Mouse (Mus musculus) CD8-positive naive resting alpha-beta T cell, adult 2 months (primary cell): ENCODE data around the gene Cideb.

Experiments
- DNase-seq, 2 experiments: peaks; one replicate each; pipeline ENCODE4 v3.0.0; 2022; ENCODE audit warnings: low read depth in 2 of 2, low spot score in 2 of 2

Cideb gene

GRCm38 (mm10) chr14:55723433-55723832 lies 34.8 kb downstream of the Cideb start:
- no peak for DNase-seq

- no peak for DNase-seq
These were observed 35.8 kb downstream of the Cideb start for GRCm38 (mm10) chr14:55722438-55722945.

GRCm38 (mm10) chr14:55721700-55722437 lies 36.4 kb downstream of the Cideb start, which contains the start of gene Rabggta:
Gene Rabggta (minus strand): TSS chr14:55722263.
- peak; percentile 90 to 93 for DNase-seq

GRCm38 (mm10) chr14:55721076-55721475 lies 37.2 kb downstream of the Cideb start:
- no peak for DNase-seq

- DNase-seq: no peak
These were observed 37.6 kb downstream of the Cideb start for GRCm38 (mm10) chr14:55720666-55721065.

- no peak for DNase-seq
These were observed 38.5 kb downstream of the Cideb start for GRCm38 (mm10) chr14:55719737-55720136.

GRCm38 (mm10) chr14:55716884-55717283 lies 41.4 kb downstream of the Cideb start:
- no peak for DNase-seq

GRCm38 (mm10) chr14:55716271-55716670 lies 42.0 kb downstream of the Cideb start:
- DNase-seq: no peak

GRCm38 (mm10) chr14:55714893-55715292 lies 43.4 kb downstream of the Cideb start:
- no peak for DNase-seq

- no peak for DNase-seq
These were observed 44.5 kb downstream of the Cideb start, which contains the start of gene Tgm1 for GRCm38 (mm10) chr14:55713729-55714122. Gene Tgm1 (minus strand): TSS chr14:55713926.

- DNase-seq: no peak
These were observed 45.1 kb downstream of the Cideb start for GRCm38 (mm10) chr14:55713007-55713728.

- no peak for DNase-seq
These were observed 46.5 kb downstream of the Cideb start for GRCm38 (mm10) chr14:55711786-55712185.

- no peak for DNase-seq
These were observed 48.7 kb downstream of the Cideb start for GRCm38 (mm10) chr14:55709509-55709908.

- DNase-seq: no peak
These were observed 50.9 kb downstream of the Cideb start for GRCm38 (mm10) chr14:55707397-55707796.

GRCm38 (mm10) chr14:55706051-55706600 lies 52.1 kb downstream of the Cideb start:
- DNase-seq: no peak
